Mouse (Mus musculus) bone marrow, adult 2 months (tissue): ENCODE data around the gene Lin54.

Source experiments
- CTCF ChIP-seq: fragments of 200-500 bp; IDR thresholded peaks from 2 replicates; pipeline ENCODE4 v1.5.1; 2011; ENCODE audit warnings: low read length, control low read depth; ENCODE audit not compliant: control insufficient read depth, insufficient read depth
- POLR2A ChIP-seq: fragments of 200-500 bp; IDR thresholded peaks from 2 replicates; pipeline ENCODE4 v1.6.1; 2011; ENCODE audit warnings: low read depth, mild to moderate bottlenecking, control low read depth, low read length, borderline replicate concordance; ENCODE audit not compliant: control insufficient read depth

- no peak for TF ChIP-seq CTCF
- TF ChIP-seq POLR2A = no peak
These were observed 25.7 kb upstream of the Lin54 start for GRCm38 (mm10) chr5:100526164-100526563.
